Comparison of ENCODE assay signal across 8 mouse cellular contexts in genomic region chr11:94212489-94212836, GRCm38 (mm10). TPM values are rescaled to one million over a fixed set of nuclear protein-coding genes. Genes with fewer than 3 reads are reported as not detected.
A peak's percentile ranks its signal among the peaks of the same experiment; 100 is the strongest.
DNase-seq lines count a peak whose midpoint lies in the region; ATAC-seq lines count a peak whose summit lies in the region.

No protein-coding gene starts in this region.

- peaks cover 9% of the 10 kb centered on the region for H3K36me3 ChIP-seq in heart, embryonic 16.5 days (ENCODE audit: control insufficient read depth, insufficient read depth)
- peaks cover 17% of the 10 kb centered on the region for H3K36me3 ChIP-seq in hindbrain, embryonic 13.5 days
- H3K36me3 ChIP-seq in midbrain, embryonic 10.5 days = peaks cover 23% of the 10 kb centered on the region

- H3K4me3 ChIP-seq in heart, embryonic 16.5 days (ENCODE audit: low read length) = peak overlapping the region; percentile 84
- H3K4me3 ChIP-seq in hindbrain, embryonic 13.5 days = peak overlapping the region; percentile 73
- H3K4me3 ChIP-seq in midbrain, embryonic 10.5 days = peak overlapping the region; percentile 78

- H3K9ac ChIP-seq in heart, embryonic 16.5 days (ENCODE audit: low read length) = peak overlapping the region; percentile 97
- peak overlapping the region; percentile 94 for H3K9ac ChIP-seq in hindbrain, embryonic 13.5 days

- H3K9me3 ChIP-seq in heart, embryonic 16.5 days (replicated peaks; ENCODE audit: control insufficient read depth, low read length) = no peaks in the 10 kb centered on the region
- no peaks in the 10 kb centered on the region for H3K9me3 ChIP-seq in hindbrain, embryonic 13.5 days
- no peaks in the 10 kb centered on the region for H3K9me3 ChIP-seq in midbrain, embryonic 10.5 days (replicated peaks)

- peaks cover 8% of the 10 kb centered on the region for H3K4me1 ChIP-seq in heart, embryonic 16.5 days (ENCODE audit: control insufficient read depth, insufficient read depth, low read length)
- H3K4me1 ChIP-seq in hindbrain, embryonic 13.5 days (replicated peaks) = peaks cover 32% of the 10 kb centered on the region
- H3K4me1 ChIP-seq in midbrain, embryonic 10.5 days = peaks cover 55% of the 10 kb centered on the region

- no peak for DNase-seq in heart, postnatal 4 days
- peak; percentile 45 to 51 for DNase-seq in adrenal gland, postnatal 36 days
- DNase-seq in midbrain, embryonic 10.5 days (ENCODE audit: low spot score) = no peak
- DNase-seq in gastrocnemius, postnatal 10 days = no peak
- DNase-seq in cerebellum, postnatal 4 days (ENCODE audit: low spot score in 2 of 2) = no peak

- H3K27ac ChIP-seq in heart, embryonic 16.5 days (ENCODE audit: low read length) = peak overlapping the region; percentile 96
- peak overlapping the region; percentile 98 for H3K27ac ChIP-seq in hindbrain, embryonic 13.5 days
- peak overlapping the region; percentile 96 for H3K27ac ChIP-seq in midbrain, embryonic 10.5 days (replicated peaks)

- H3K4me2 ChIP-seq in heart, embryonic 16.5 days (ENCODE audit: low read depth, low read length) = peak overlapping the region; percentile 75
- H3K4me2 ChIP-seq in hindbrain, embryonic 13.5 days = peak overlapping the region; percentile 72

- no peaks in the 10 kb centered on the region for H3K27me3 ChIP-seq in heart, embryonic 16.5 days (ENCODE audit: control insufficient read depth, insufficient read depth, low read length)
- no peaks in the 10 kb centered on the region for H3K27me3 ChIP-seq in hindbrain, embryonic 13.5 days
- H3K27me3 ChIP-seq in midbrain, embryonic 10.5 days (ENCODE audit: low read depth, poor library complexity, severe bottlenecking) = no peaks in the 10 kb centered on the region

- 4% methylated on average over 7 of the region's 7 CpGs for WGBS in heart, embryonic 16.5 days
- WGBS in hindbrain, embryonic 13.5 days = under 1% methylated on average over 7 of the region's 7 CpGs
- WGBS in midbrain, embryonic 10.5 days = 2% methylated on average over 7 of the region's 7 CpGs

- ATAC-seq in heart, embryonic 16.5 days (replicated peaks; ENCODE audit: extremely low read depth, insufficient read depth, low FRiP score) = no peak
- ATAC-seq in hindbrain, embryonic 13.5 days (ENCODE audit: low FRiP score) = no peak
- no peak for ATAC-seq in cerebellum, adult (ENCODE audit: insufficient number of reproducible peaks, low FRiP score, low TSS enrichment)

RNA-seq across cellular contexts. Expression of gene Tob1, which starts 1.2 kb away (rescaled TPM):
- 35.7 and 41.2 TPM in 2 replicates for polyA plus RNA-seq in heart, embryonic 16.5 days (2015; fragmentation: Nextera tagmentation; extraction: Ambion mirVana)
- 10 to 100 TPM; 62.2 to 69.9 TPM for total RNA-seq in heart, postnatal 4 days (2021)
- total RNA-seq in adrenal gland, postnatal 36 days (2021) = 100 to 1,000 TPM; 290 to 355 TPM
- 32.3 and 36.0 TPM in 2 replicates for polyA plus RNA-seq in hindbrain, embryonic 13.5 days (2015; fragmentation: Nextera tagmentation; extraction: Ambion mirVana)
- 18.4 and 21.6 TPM in 2 replicates for polyA plus RNA-seq in midbrain, embryonic 10.5 days (2016; fragmentation: Nextera tagmentation; extraction: Ambion mirVana)
- 100 to 1,000 TPM in 1 of 2 experiments, 10 to 100 TPM in 1; 85.6 to 102 TPM for total RNA-seq in gastrocnemius, postnatal 10 days (2021)

RNA-seq across cellular contexts. Expression of gene Wfikkn2, which starts 33.3 kb away (rescaled TPM):
- 3.1 and 3.7 TPM in 2 replicates for polyA plus RNA-seq in heart, embryonic 16.5 days (2015; fragmentation: Nextera tagmentation; extraction: Ambion mirVana)
- 1 to 10 TPM; 2.0 TPM for total RNA-seq in heart, postnatal 4 days (2021)
- 1 to 10 TPM in 1 of 2 experiments, under 1 TPM in 1; 0.46 to 1.3 TPM for total RNA-seq in adrenal gland, postnatal 36 days (2021)
- polyA plus RNA-seq in hindbrain, embryonic 13.5 days (2015; fragmentation: Nextera tagmentation; extraction: Ambion mirVana) = 5.9 and 8.6 TPM in 2 replicates
- polyA plus RNA-seq in midbrain, embryonic 10.5 days (2016; fragmentation: Nextera tagmentation; extraction: Ambion mirVana) = 0.27 and 0.99 TPM in 2 replicates
- 1 to 10 TPM; 1.9 to 2.6 TPM for total RNA-seq in gastrocnemius, postnatal 10 days (2021)

Comparison
In these comparisons a context has a peak if more than half of its experiments do, and no peak if none do; other contexts are left out.
1. DNase-seq: peak in adrenal gland, postnatal 36 days (2 of 2); none in heart, postnatal 4 days (single experiment), midbrain, embryonic 10.5 days (single experiment), gastrocnemius, postnatal 10 days (single experiment) and cerebellum, postnatal 4 days (0 of 2).
2. Peak in every context shown above with its lines, with median percentiles within 50 percentile points of each other: H3K27ac ChIP-seq and H3K4me3 ChIP-seq.